Mouse (Mus musculus): ENCODE measurements at regions not wholly inside any gene's neighbourhood (a gene's known extent, or its start where the extent isn't known, plus 50 kb on each side); places are given as distances from the start of the nearest gene placed in this dataset.

DNA sequence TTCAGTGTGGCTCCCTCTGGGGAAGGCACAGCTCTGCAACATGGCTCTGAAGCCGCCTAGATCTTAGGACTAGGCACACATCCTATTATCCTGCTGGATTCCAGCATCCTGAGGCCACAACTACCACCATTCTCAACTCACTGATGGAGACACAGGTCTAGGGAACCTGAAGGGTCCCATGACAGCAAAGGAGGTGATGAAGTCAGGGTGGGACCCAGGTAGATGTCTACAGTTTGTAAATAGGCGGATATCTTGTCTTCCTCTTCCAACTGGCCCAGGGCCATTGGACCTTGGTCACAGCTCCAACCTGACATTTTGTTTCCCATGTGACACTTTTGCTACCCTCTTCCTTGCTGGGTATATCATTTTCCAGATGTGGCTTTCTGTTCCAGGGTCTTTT is 106.4 kb downstream of the Vapb start:
- Histone ChIP-seq H3K36me3 (no peaks in the 10 kb centered on the region), H3K27ac (no peak overlapping the region), H3K4me1 (0 out of 2 replicates have a peak, but pooled peaks cover 3% of the 10 kb centered on the region), H3K27me3 (ENCODE audit: insufficient read depth, poor library complexity, severe bottlenecking) (no peaks in the 10 kb centered on the region; the same call in 1 of the 2 replicates), H3K9me3 (no peaks in the 10 kb centered on the region), H3K4me3 (no peak overlapping the region)
- WGBS = 85% methylated on average over 2 of the region's 2 CpGs
- peak; percentile 57 for DNase-seq (ENCODE audit: low spot score)

DNA sequence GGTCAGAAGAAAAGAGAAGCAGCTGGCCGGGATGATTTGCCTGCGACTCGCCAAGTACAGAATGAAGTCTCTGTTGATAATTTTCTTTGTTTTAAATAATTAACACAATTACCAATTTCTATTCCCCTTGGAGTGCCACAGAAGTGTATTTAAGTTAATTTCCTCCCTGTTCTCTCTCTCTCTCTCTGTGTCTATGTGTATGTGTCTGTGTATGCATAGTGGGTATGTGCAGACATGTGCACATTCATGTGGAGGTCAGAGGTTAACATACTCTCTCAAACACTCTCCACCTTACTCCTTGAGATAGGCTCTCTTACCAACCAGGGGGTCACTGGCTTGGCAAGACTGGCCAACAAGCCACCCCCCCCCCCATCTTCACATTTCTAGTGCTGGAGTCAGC is 107.2 kb downstream of the Vapb start:
- no peak for DNase-seq (ENCODE audit: low spot score)
- Histone ChIP-seq H3K4me3 (no peak overlapping the region), H3K27me3 (ENCODE audit: insufficient read depth, poor library complexity, severe bottlenecking) (no peaks in the 10 kb centered on the region; the same call in 1 of the 2 replicates), H3K27ac (no peak overlapping the region), H3K9me3 (no peaks in the 10 kb centered on the region), H3K4me1 (0 out of 2 replicates have a peak, but pooled peaks cover 3% of the 10 kb centered on the region), H3K36me3 (no peaks in the 10 kb centered on the region)
- 88% methylated on average over 3 of the region's 3 CpGs for WGBS

DNA sequence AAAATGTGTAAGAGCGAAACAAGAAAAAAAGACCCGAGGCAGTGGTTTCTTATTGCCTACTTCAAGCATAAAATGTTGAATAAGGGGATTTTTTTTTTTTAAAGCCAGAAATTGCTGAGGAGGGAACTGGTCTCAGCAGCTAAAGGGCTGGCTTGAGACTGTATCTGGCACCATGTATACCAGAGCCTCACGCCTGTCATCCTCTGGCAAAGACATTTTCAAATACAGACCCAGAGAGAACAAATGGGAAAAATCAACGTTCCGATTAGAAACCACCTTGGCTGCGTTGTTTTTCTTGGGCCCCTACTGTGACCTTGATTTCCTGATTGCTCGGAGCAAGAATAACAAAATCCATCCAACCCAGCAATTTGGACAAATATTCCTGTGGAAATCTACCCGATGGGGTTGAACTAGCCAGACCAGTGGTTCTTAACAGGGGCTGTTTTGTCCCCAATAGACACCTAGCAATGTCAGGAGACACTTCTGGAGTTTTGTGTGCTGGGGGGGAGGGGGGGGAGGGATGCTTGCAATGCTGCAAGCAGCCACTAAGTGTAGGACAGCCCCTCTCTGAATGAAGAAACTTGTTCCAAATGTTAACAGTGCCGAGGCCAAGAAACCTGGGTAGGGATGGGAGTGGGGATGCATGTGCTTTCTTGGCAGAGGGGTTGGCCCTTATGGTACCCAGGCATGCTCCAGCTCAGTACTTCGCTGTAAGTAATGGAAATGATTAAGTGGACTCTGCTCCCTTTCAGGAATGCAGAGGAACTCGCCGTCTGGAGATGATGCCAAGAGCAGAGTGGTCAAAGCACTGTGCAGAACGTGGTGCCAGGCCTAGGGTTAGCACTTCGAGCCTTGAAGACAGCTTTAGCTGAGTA is 108.1 kb downstream of the Vapb start:
- peak; percentile 59 for DNase-seq (ENCODE audit: low spot score)

DNA sequence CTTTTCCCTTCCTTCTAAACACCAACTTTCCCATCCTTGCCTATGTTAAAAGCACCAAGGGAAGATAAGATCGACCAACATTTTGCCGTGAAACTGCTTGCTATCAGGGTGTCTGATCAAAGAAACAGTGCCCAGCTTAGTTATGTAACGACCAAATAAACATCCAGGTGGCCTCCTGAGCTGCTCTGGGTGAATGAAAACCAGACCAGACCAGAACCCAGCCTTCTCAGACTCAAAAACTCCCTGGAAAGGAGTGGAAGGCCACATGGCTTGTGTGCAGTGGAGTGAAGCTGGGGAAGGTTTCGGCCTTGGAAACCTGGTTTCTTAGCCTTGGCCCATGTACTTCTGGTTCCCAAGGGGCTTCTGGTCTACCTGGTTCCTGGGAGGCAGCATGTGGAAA is 113.7 kb downstream of the Vapb start:
- no peaks in the 10 kb centered on the region for H3K9me3 ChIP-seq
- no peak for DNase-seq (ENCODE audit: low spot score)
- WGBS = 38% methylated on average over 4 of the region's 4 CpGs
- H3K4me1 ChIP-seq = peaks cover 3% of the 10 kb centered on the region
- no peaks in the 10 kb centered on the region; the same call in 1 of the 2 replicates for H3K27me3 ChIP-seq (ENCODE audit: insufficient read depth, poor library complexity, severe bottlenecking)
- H3K4me3 ChIP-seq = no peak overlapping the region
- H3K36me3 ChIP-seq = no peaks in the 10 kb centered on the region
- no peak overlapping the region for H3K27ac ChIP-seq

More for the DNA sequence above, 108.1 kb downstream of the Vapb start:
- Histone ChIP-seq H3K27me3 (ENCODE audit: insufficient read depth, poor library complexity, severe bottlenecking) (no peaks in the 10 kb centered on the region; the same call in 1 of the 2 replicates), H3K27ac (no peak overlapping the region), H3K4me1 (0 out of 2 replicates have a peak, but pooled peaks cover 3% of the 10 kb centered on the region), H3K36me3 (no peaks in the 10 kb centered on the region), H3K4me3 (no peak overlapping the region), H3K9me3 (no peaks in the 10 kb centered on the region)
- WGBS = 67% methylated on average over 14 of the region's 14 CpGs

DNA sequence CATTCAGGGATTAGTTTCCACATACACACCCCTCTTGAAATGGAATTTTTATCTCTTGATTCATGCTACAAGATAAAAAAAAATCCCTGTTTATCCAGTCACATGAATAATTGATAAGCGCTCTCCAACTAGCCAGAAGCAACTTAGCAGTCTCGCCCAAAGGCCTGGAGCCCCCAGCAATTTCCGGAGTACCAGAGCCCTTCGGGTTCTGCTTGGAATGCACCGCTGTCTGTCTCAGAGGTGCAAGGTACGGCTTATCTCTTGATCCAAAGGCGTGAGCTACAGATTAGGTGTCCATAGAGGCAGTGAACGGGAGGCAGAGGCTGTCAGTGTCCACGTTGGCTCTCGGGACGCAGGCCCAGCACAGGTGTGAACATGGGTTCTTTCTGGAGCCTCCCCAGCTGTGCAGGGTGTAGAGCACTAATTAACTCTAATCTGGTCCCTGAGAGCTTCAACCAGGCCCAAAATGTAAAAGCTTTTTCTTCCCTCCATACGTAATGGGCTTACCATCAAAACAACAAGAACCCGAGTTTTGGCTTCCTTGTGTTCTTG is 116.9 kb downstream of the Vapb start:
- Histone ChIP-seq H3K36me3 (no peaks in the 10 kb centered on the region), H3K27ac (no peak overlapping the region), H3K27me3 (ENCODE audit: insufficient read depth, poor library complexity, severe bottlenecking) (no peaks in the 10 kb centered on the region), H3K4me1 (peaks cover 3% of the 10 kb centered on the region), H3K9me3 (no peaks in the 10 kb centered on the region), H3K4me3 (no peak overlapping the region)
- WGBS = 47% methylated on average over 13 of the region's 13 CpGs
- DNase-seq (ENCODE audit: low spot score) = no peak

DNA sequence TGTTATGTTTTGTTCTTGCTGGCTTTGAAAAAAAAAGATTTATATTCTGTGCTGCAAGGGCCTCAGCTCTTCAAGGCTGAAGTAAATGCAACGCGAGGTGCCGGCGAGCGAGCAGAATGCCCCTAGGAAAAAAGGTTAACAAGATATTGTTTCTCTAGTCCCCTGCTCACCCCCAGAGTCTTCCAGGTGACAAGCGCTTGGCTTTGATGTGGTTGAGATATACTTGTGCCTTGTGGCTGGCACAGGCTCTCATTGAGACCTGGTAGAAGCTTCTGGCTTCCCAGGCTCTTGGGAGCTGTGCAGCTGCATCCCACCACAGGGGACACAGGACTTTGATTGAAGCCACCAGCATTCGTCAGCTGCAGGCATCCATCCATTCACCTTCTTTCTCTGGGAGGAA is 117.5 kb downstream of the Vapb start:
- H3K4me1 ChIP-seq = peaks cover 3% of the 10 kb centered on the region
- no peaks in the 10 kb centered on the region for H3K9me3 ChIP-seq
- 69% methylated on average over 7 of the region's 7 CpGs for WGBS
- H3K36me3 ChIP-seq = no peaks in the 10 kb centered on the region
- no peak overlapping the region for H3K27ac ChIP-seq
- H3K4me3 ChIP-seq = no peak overlapping the region
- no peak for DNase-seq (ENCODE audit: low spot score)
- H3K27me3 ChIP-seq (ENCODE audit: insufficient read depth, poor library complexity, severe bottlenecking) = no peaks in the 10 kb centered on the region

DNA sequence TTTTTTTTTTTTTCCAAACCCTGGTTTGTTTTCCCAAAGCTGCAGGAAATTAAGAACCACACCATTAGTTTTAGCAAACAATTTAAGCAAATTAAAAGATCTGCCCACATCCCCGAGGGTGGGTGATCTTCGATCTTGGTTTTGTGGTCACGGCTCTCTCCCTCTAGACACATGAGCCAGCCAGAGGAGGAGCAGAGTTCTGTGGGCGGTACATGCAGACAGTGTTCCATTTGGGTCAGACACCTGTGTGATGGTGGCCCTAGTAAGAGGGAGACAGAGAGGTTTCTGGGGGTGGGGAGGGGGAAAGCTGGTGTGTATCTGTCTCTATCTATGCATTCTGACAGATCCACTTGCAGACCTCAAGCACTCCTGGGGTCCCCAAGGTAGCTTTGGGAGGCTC is 118.0 kb downstream of the Vapb start:
- no peak for DNase-seq (ENCODE audit: low spot score)
- H3K27me3 ChIP-seq (ENCODE audit: insufficient read depth, poor library complexity, severe bottlenecking) = no peaks in the 10 kb centered on the region
- no peaks in the 10 kb centered on the region for H3K36me3 ChIP-seq
- no peak overlapping the region for H3K27ac ChIP-seq
- peaks cover 3% of the 10 kb centered on the region for H3K4me1 ChIP-seq
- WGBS = 74% methylated on average over 4 of the region's 4 CpGs
- no peak overlapping the region for H3K4me3 ChIP-seq
- no peaks in the 10 kb centered on the region for H3K9me3 ChIP-seq

DNA sequence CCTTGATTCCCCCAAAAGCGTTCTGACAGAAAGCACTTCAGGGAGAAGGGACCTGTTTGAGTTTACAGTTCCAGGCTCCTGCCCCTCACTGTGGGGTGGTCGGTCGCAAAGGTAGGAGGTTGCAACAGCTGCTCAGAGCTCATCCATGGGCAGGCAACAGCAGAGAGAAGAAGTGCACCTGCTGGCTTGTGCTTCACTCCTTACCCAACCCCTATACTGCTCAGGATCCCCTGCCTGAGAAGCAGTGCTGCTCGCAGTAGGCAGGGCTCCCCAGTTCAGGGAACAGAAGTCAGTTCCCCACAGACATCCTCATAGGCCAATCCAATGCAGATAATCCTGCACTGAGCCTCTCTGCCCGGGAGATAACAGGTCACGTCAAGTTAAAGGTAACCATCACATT is 119.7 kb downstream of the Vapb start:
- no peaks in the 10 kb centered on the region for H3K27me3 ChIP-seq (ENCODE audit: insufficient read depth, poor library complexity, severe bottlenecking)
- no peak overlapping the region for H3K27ac ChIP-seq
- 72% methylated on average over 6 of the region's 6 CpGs for WGBS
- H3K4me1 ChIP-seq = peaks cover 3% of the 10 kb centered on the region
- H3K36me3 ChIP-seq = no peaks in the 10 kb centered on the region
- no peak for DNase-seq (ENCODE audit: low spot score)
- no peaks in the 10 kb centered on the region for H3K9me3 ChIP-seq
- no peak overlapping the region for H3K4me3 ChIP-seq

DNA sequence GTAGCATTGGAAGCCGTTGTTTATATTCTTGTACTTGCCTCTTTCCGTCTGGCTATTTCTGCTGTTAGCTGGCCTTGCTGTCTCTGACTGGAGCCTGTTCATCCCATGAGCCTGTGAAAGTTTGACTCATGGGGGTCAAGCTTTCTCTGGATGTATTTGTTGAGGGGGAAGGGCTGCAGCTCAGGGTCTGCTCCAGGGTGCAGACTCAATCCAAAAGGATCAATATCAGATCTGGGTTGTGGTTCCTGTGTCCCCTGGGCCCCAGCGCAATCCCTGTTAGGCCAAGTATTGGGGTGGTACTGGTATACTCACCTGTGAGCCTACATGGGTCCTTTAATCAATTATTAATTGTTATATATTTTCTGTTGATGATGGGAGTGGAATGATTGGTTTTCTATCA is 135.7 kb downstream of the Vapb start:
- 80% methylated on average over 3 of the region's 3 CpGs for WGBS
- Histone ChIP-seq H3K9me3 (no peaks in the 10 kb centered on the region), H3K36me3 (no peaks in the 10 kb centered on the region), H3K27ac (no peak overlapping the region), H3K4me3 (no peak overlapping the region), H3K27me3 (ENCODE audit: insufficient read depth, poor library complexity, severe bottlenecking) (no peaks in the 10 kb centered on the region), H3K4me1 (no peaks in the 10 kb centered on the region)
- no peak for DNase-seq (ENCODE audit: low spot score)

Data from heart, embryonic 10.5 days (tissue).